Mouse (Mus musculus) adrenal gland, postnatal 4 days (tissue): ENCODE results near the gene B3galnt2. TPM values are rescaled to one million over a fixed set of nuclear protein-coding genes. Genes with fewer than 3 reads are reported as not detected.

Experiments
- total RNA-seq, 2 experiments: library from RNA; stranded (reverse); gene quantifications; 2 replicates each; pipeline ENCODE4 v1.2.3; 2021

Gene B3galnt2
- total RNA-seq, 2 experiments from 2014 or later, result 18.6 to 22.0 TPM

Other genes with a start within 250 kb of the B3galnt2 start
- 10 to 100 TPM; 22.6 to 23.1 TPM for gene Gng4, start 170.4 kb upstream of the B3galnt2 start, total RNA-seq
- 10 to 100 TPM; 62.0 to 63.5 TPM for gene Tbce, start 85.2 kb downstream of the B3galnt2 start, total RNA-seq
- 10 to 100 TPM; 42.0 to 45.9 TPM for gene Arid4b, start 108.8 kb downstream of the B3galnt2 start, total RNA-seq
- gene Ggps1, start 109.0 kb downstream of the B3galnt2 start, total RNA-seq, result 10 to 100 TPM; 41.8 to 45.9 TPM